Mouse (Mus musculus): ENCODE measurements around the gene Opcml. TPM values are rescaled to one million over a fixed set of nuclear protein-coding genes. Genes with fewer than 3 reads are reported as not detected.
A peak's percentile ranks its signal among the peaks of the same experiment; 100 is the strongest.

The Opcml gene
- total RNA-seq, 2 experiments from 2014 or later = 263 to 264 TPM

GRCm38 (mm10) chr9:28776517-28777503 lies 986.2 kb downstream of the Opcml start:
- DNase-seq = no peak

- no peak for DNase-seq
These were observed 993.3 kb downstream of the Opcml start for GRCm38 (mm10) chr9:28783834-28784233.

- DNase-seq = no peak
These were observed 998.9 kb downstream of the Opcml start for GRCm38 (mm10) chr9:28789439-28789838.

GRCm38 (mm10) chr9:28800100-28800499 lies 1009.5 kb downstream of the Opcml start:
- no peak for DNase-seq

GRCm38 (mm10) chr9:28806666-28807065 lies 1016.1 kb downstream of the Opcml start:
- no peak for DNase-seq

- DNase-seq = peak; percentile 37 to 61
These were observed 1031.5 kb downstream of the Opcml start for GRCm38 (mm10) chr9:28822060-28822459.

GRCm38 (mm10) chr9:28822466-28822865 lies 1031.9 kb downstream of the Opcml start:
- no peak for DNase-seq

- no peak for DNase-seq
These were observed 1035.2 kb downstream of the Opcml start for GRCm38 (mm10) chr9:28825821-28826220.

GRCm38 (mm10) chr9:28845961-28846570 lies 1055.5 kb downstream of the Opcml start:
- no peak for DNase-seq

GRCm38 (mm10) chr9:28855826-28856225 lies 1065.3 kb downstream of the Opcml start:
- no peak for DNase-seq

- no peak for DNase-seq
These were observed 1071.4 kb downstream of the Opcml start for GRCm38 (mm10) chr9:28861983-28862382.

GRCm38 (mm10) chr9:28867256-28867655 lies 1076.7 kb downstream of the Opcml start:
- peak; percentile 20 to 23 for DNase-seq

- no peak for DNase-seq
These were observed 1079.9 kb downstream of the Opcml start for GRCm38 (mm10) chr9:28870478-28870877.

- no peak for DNase-seq
These were observed 1092.0 kb downstream of the Opcml start for GRCm38 (mm10) chr9:28882566-28882965.

GRCm38 (mm10) chr9:28891611-28892010 lies 1101.0 kb downstream of the Opcml start:
- DNase-seq = no peak

- no peak for DNase-seq
These were observed 1112.7 kb downstream of the Opcml start for GRCm38 (mm10) chr9:28903291-28903690.

- no peak for DNase-seq
These were observed 1119.2 kb downstream of the Opcml start for GRCm38 (mm10) chr9:28909738-28910137.

- DNase-seq = no peak
These were observed 1121.1 kb downstream of the Opcml start for GRCm38 (mm10) chr9:28911571-28912185.

- no peak for DNase-seq
These were observed 1141.5 kb downstream of the Opcml start for GRCm38 (mm10) chr9:28932069-28932468.

- DNase-seq = no peak
These were observed 1146.6 kb downstream of the Opcml start for GRCm38 (mm10) chr9:28937163-28937562.

- peak in 1 of 2 experiments; percentile 19 for DNase-seq
These were observed 1147.4 kb downstream of the Opcml start for GRCm38 (mm10) chr9:28937980-28938379.

GRCm38 (mm10) chr9:28940901-28941300 lies 1150.3 kb downstream of the Opcml start:
- DNase-seq = no peak

GRCm38 (mm10) chr9:28969455-28969854 lies 1178.9 kb downstream of the Opcml start:
- no peak for DNase-seq
